Mouse (Mus musculus) E14TG2a.4 (cell line): ENCODE results near the gene Rnf43.

ENCODE experiments used
- H3K27me3 ChIP-seq: 2 replicates; pipeline ENCODE4 v1.6.1; 2014; ENCODE audit warnings: low read length, control low read depth; ENCODE audit not compliant: insufficient read depth
- H3K36me3 ChIP-seq: 2 replicates; pipeline ENCODE4 v1.6.1; 2014; ENCODE audit warnings: low read length, control low read depth; ENCODE audit not compliant: insufficient read depth
- H3K4me1 ChIP-seq: replicated peaks from 2 replicates; pipeline ENCODE4 v1.6.1; 2014; ENCODE audit warnings: low read depth, low read length, control low read depth
- H3K4me3 ChIP-seq: replicated peaks from 2 replicates; pipeline ENCODE4 v1.5.1; 2014; ENCODE audit warnings: mild to moderate bottlenecking, low read length
- H3K9me3 ChIP-seq: 2 replicates; pipeline ENCODE4 v1.6.1; 2014; ENCODE audit warnings: low read length, control low read depth
- CTCF ChIP-seq: conservative IDR thresholded peaks from 2 replicates; pipeline ENCODE4 v1.5.1; 2014; ENCODE audit warnings: low read length
- NANOG ChIP-seq: IDR thresholded peaks from 2 replicates; pipeline ENCODE4 v1.6.1; 2014; ENCODE audit warnings: borderline replicate concordance, low read length, mixed read lengths
- POU5F1 ChIP-seq: IDR thresholded peaks from 2 replicates; pipeline ENCODE4 v1.6.1; 2014; ENCODE audit warnings: low read length, borderline replicate concordance

Rnf43 gene

DNA sequence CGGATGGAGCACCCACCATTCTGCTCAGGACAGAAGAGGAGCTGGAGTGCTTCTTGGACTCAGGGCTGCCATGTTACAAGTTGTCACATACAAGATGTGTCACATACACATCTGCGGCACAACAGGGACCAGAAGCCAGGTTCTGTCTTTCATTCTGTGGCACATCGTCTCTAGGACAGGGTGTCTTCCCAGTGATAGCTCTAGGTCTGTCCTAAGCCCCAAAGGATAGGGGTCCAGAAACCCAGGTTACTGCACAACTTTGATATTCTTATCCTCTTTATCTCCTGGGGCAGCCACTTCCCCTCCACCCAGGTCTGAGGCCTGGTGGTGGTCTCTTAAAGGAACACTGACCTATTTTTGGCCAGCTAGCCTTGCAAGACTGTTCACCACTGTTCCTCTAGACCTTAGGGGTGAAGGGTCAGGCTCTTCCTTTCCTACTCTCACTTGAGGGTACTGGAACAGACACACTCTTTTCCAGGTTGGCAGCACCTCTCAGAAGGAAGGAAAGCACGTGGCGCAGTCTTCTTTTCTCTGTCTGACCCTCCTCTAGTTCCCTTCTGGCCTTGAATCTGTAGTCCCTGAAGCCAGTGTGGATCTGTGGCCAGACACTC lies 91.5 kb downstream of the Rnf43 start:
- Histone ChIP-seq H3K36me3 (no peaks in the 10 kb centered on the region), H3K9me3 (peaks cover 4% of the 10 kb centered on the region), H3K4me1 (peaks cover 70% of the 10 kb centered on the region), H3K4me3 (no peak overlapping the region), H3K27me3 (no peaks in the 10 kb centered on the region)
- TF ChIP-seq CTCF, result no peak
- TF ChIP-seq NANOG, result no peak
- no peak for TF ChIP-seq POU5F1

DNA sequence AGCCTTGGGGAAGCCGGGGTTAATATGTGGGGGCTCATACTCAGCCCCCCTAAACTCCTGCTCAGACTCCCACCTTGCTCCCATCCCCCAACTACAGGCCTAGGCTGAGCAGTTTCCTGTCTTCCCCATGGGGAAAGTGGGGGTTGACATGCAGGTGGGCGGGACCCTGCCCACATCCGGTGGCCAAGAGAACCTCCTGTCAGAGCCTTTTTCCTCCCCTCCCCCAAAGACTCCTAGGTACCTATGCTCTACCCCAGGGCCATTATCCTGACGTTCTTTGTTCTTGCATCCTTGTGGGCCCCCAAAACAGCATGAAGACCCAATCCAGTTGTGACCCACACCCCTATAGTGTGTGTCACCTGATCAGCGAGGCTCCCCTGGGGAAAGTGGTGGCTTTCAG lies 92.1 kb downstream of the Rnf43 start:
- Histone ChIP-seq H3K27me3 (no peaks in the 10 kb centered on the region), H3K4me3 (no peak overlapping the region), H3K4me1 (peaks cover 64% of the 10 kb centered on the region), H3K9me3 (peaks cover 4% of the 10 kb centered on the region), H3K36me3 (no peaks in the 10 kb centered on the region)
- TF ChIP-seq CTCF, result no peak
- no peak for TF ChIP-seq POU5F1
- TF ChIP-seq NANOG, result no peak

DNA sequence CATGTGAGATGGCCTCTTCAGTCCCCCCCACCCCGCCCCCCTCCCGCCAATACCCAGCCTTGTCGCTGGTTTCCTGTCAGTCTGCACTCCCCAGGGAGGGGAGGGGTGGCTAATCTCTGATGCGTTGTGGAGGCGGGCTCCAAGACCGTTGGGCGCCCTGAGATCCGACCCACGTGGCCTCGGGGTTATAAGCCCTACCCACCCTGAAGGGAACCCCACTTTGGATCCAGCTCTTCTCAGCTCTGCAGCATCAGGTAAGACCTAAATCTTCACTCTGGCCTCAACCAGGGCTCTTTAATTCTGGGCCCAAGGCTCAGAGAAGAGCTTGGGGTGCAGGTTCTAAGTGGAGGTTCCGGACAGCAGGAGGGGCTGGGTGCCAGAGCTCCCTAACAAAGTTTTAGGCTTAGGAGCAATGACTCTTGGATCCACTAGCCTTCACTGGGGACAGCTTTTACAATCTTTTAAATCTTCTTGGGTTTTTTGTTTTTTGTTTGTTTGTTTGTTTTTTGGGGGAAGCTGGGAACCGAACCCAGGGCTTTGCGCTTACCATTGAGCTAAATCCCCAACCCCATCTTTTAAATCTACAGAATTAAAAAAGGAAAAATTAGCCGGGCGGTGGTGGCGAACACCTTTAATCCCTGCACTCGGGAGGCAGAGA lies 93.0 kb downstream of the Rnf43 start:
- TF ChIP-seq POU5F1 (no peak), NANOG (no peak), CTCF (no peak)
- Histone ChIP-seq H3K4me3 (peak overlapping the region; percentile 76), H3K4me1 (peaks cover 63% of the 10 kb centered on the region), H3K9me3 (peaks cover 4% of the 10 kb centered on the region), H3K36me3 (no peaks in the 10 kb centered on the region), H3K27me3 (peaks cover 7% of the 10 kb centered on the region)

DNA sequence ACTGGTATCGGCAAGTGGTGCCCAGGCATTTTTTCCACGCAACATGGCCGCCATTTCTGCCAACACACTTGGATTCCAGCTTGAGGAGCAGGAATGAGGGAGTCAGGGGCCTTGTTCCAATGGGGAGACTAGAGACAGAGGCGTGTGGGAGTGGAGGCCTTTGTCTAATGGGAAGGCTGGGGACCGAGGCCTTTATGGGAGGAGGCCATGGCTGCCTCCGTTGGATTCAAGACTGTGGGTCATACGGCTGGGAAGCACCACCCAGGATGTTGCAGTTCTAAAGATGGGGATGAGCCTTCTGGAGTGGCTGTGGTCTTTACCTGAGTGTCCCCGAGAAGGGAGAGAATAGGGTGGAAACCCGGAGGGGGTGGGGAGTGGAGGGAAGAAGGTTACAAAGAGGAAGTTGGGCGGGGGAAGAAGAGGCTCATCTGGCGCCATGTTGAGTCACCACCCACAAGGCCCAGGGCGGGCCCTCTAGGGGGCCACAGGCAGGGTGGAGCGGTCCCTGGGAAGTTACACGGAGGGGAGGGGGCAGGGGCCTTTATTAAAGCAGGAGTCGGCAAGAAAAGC lies 93.8 kb downstream of the Rnf43 start:
- Histone ChIP-seq H3K36me3 (no peaks in the 10 kb centered on the region), H3K4me1 (peaks cover 59% of the 10 kb centered on the region), H3K4me3 (peak overlapping the region; percentile 76), H3K9me3 (peaks cover 4% of the 10 kb centered on the region), H3K27me3 (peaks cover 16% of the 10 kb centered on the region)
- TF ChIP-seq CTCF (no peak), POU5F1 (no peak), NANOG (no peak)

DNA sequence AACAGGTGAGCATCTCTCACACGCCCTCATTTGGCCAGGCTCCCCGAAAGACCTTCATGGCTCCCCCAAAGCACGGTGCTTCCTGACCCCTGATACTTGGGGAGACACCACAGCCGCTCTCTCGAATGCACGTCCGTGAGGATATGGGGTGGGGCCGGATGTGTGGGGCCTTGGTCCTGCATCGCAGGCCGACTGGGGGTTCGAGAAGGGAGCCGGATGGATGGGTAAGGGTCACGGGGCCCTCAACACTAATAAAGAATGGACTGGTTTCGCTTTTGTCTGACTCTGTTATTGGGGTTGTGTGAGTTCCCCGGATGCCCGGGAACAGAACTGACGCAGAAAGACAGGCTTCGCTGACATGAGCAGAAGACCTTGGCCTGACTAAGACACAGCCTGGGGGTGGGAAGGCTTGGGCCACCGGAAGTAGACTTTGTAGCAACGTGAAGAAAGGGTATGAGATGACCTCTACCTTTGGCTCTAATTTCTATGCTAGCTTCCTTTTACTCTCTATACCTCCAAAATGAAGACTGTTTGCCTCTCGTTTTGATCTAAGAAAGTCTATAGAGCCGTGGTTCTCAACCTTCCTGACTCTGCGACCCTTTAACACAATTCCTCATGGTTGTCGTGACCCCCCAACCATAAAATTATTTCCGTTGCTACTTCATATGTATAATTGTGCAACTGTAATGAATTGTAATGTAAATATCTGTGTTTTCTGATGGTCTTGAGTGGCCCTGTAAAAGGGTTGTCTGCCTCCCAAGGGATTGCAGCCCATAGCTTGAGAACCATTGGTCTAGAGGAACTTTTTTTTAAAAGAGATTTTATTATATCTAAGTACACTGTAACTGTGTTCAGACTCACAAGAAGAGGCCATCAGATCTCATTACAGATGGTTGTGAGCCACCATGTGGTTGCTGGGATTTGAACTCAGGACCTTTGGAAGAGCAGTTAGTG lies 94.8 kb downstream of the Rnf43 start:
- TF ChIP-seq POU5F1, result no peak
- no peak for TF ChIP-seq NANOG
- no peak for TF ChIP-seq CTCF

DNA sequence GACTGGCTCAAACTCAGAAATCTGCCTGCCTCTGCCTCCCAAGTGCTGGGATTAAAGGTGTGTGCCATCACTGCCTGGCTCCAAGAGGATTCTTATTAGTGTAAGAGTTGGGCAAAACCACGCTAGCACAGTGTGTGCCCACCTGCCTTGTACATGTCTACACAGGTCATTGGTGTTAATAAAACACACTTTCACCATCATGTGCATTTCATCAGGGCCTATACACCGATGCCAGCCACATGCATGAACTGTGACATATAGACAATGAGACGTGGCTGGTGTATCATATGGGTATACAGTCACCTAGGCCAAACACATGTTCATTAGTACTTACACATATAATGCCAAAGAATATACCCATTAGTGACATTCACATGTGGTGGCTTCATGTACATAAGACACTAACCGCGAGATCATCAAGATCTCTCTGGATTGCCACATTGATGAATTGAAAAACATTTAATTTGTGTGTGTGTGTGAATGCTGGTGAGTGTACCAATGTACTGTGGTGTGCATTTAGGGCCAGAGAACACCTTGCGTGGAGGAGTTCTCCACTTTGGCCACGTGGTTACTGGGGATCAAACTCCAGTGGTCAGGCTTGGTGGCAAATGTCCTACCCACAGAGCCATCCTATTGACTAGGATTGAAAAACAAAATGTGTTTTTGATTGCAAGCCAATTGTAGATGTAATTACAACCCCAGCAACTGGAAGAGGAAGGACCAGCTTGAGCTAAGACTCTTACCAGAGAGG lies 95.8 kb downstream of the Rnf43 start:
- TF ChIP-seq CTCF (no peak), POU5F1 (no peak), NANOG (no peak)
- peaks cover 4% of the 10 kb centered on the region for H3K9me3 ChIP-seq
- peaks cover 50% of the 10 kb centered on the region for H3K4me1 ChIP-seq
- H3K36me3 ChIP-seq, result no peaks in the 10 kb centered on the region
- peaks cover 36% of the 10 kb centered on the region for H3K27me3 ChIP-seq
- H3K4me3 ChIP-seq, result no peak overlapping the region

More for the DNA sequence above, 94.8 kb downstream of the Rnf43 start:
- Histone ChIP-seq H3K9me3 (peaks cover 4% of the 10 kb centered on the region), H3K4me1 (peaks cover 49% of the 10 kb centered on the region), H3K4me3 (peak overlapping the region; percentile 76), H3K36me3 (no peaks in the 10 kb centered on the region), H3K27me3 (peaks cover 25% of the 10 kb centered on the region)

DNA sequence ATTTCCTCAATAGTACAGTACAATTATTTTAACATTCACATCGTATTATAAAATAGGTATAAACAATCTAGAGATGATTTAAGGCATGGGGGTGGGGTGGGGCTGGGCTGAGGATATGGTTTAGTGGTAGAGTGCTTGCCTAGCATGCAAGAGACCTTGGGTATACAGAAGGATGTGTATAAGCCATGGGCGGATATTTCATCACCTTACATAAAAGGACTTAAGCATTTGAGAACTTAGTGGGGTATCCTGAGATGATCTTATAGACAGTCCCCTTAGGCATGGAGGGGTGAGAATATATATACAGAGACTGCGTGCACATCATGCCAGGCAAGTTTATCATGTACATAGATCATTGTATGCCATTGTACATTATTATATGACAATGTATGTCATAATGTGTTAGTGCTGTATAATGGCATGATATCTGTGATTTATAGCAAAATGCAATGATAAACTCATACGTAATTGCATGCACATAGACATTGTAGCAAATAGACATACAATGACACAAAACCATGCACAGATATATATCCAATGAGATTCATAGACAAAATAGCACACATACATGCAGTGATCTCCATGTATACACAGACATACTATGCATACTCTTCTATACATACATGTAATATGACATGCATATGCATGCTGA lies 96.6 kb downstream of the Rnf43 start:
- Histone ChIP-seq H3K4me3 (no peak overlapping the region), H3K4me1 (peaks cover 49% of the 10 kb centered on the region), H3K9me3 (peaks cover 4% of the 10 kb centered on the region), H3K36me3 (no peaks in the 10 kb centered on the region), H3K27me3 (peaks cover 42% of the 10 kb centered on the region)
- no peak for TF ChIP-seq CTCF
- TF ChIP-seq NANOG, result no peak
- no peak for TF ChIP-seq POU5F1
